Mouse (Mus musculus) lung, adult 18-20 months (tissue): ENCODE data around the gene Cep128.

Experiments
- DNase-seq, 2 experiments: peaks; one replicate each; pipeline ENCODE4 v3.0.0; 2022; ENCODE audit warnings: mixed read lengths in 2 of 2

The Cep128 gene

DNA sequence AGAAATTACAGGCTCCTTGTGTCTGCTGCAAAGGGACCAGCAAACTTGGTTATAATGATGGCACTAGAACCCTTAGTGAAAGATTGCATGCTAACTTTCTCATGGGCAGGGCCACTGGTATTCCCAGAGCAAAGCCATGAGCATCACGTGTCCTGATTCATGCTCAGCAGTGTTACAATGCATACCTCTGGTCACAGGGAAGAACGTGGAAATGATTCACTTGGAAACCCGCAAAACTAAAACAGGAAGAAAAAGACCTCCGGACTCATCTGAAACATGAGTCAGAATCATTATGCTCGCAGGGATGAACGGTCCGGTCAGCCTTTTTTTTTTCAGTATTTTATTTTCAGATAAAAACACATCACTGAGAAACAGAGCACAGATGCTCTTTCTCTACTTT, 78.4 kb downstream of the Cep128 start:
- no peak for DNase-seq

GRCm38 (mm10) chr12:91305038-91305437, 79.2 kb downstream of the Cep128 start:
- no peak for DNase-seq

DNA sequence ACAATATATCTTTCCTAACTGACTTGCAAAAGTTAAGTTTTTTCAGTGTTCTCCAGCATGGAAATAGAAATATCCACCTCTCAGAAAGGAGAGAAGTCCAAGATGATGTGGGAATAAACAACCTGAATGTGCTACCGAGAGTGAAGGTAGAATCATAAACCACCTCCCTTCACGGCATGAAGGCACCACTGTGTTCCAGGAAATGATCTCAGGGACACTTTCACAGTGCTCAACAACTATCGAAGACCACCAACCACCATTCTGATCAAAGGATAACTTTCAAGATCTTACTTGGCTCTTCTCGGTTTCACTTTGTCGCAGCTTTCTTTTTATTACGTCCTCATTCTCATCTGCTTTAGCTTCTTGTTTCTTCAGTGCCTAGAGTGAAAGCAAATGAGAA, 85.5 kb downstream of the Cep128 start:
- DNase-seq = no peak

DNA sequence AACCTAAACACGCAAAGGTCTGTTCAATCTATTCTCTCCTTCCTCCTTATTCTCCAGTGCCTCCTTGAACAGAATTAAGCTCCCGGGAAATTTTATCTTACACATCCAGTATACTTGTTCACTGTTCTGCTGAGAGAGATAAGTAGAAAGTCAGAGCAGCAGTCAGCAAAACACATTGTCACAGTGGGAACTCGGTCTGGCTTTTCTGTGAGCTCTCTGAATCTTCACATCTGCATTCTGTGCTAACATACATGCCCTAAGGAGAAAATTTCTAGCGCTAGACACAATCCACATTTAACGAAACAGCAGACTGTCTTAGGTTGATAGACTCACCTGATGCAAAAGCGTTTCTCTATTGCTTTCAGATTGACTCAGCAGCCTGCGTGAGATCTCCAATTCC, 88.3 kb downstream of the Cep128 start:
- no peak for DNase-seq

DNA sequence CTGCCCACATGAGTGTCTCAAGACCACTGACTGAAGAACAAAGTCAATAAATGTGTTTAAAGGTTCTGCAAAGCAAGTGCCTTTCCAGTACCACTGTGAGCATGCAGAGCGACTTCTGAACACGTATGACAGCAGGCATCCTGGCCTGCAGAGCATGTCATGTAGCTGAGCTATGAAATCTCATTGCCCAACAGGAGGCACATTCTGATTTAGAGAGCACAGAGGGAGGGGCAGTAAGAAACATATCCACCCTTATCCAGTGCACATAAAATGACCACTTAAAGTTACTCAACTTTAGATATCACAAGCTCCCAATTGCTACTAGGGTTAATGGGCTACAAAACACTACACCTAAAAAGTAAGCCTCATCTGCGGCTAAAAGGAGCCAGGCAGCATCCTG, 88.8 kb downstream of the Cep128 start:
- no peak for DNase-seq

DNA sequence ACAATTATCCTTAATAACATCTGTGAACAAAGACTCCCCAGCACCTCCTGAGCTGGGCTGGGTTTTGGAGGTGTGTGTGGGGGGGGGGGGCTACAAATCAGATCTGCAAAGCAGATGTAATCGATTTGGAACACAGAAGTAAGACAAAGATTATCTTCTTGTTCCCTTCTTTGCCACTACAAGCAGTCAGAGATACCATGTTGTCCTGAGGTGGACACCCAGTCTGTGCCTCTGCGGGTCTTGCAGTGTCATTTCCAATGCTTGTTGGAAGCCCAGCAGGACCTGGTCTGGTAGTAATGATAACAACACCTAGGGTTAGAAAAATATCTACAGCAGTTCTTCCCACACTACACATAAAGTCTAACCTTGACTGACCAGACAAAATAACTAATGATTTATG, 110.3 kb downstream of the Cep128 start:
- DNase-seq = no peak

GRCm38 (mm10) chr12:91269634-91270033, 114.6 kb downstream of the Cep128 start:
- no peak for DNase-seq

DNA sequence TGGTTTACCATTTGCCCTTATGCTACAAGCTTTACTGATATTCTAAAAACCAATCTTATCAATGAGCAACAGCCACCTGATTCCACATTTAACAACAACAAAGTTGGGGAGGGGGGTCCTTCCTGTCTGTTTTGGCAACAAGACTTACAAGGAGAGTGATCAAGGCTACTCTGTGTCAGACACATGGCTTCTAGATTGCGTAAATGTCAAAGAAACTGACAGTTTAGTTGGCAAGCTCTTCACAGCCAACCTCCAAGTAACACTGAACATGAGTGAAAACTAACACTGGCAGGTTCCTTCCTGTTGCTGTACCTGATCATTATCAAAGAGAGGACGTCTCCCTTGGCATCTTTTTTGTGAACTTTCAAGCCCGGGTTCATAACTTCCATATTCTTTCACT, 115.2 kb downstream of the Cep128 start:
- no peak for DNase-seq

GRCm38 (mm10) chr12:91266014-91266413, 118.2 kb downstream of the Cep128 start:
- no peak for DNase-seq

DNA sequence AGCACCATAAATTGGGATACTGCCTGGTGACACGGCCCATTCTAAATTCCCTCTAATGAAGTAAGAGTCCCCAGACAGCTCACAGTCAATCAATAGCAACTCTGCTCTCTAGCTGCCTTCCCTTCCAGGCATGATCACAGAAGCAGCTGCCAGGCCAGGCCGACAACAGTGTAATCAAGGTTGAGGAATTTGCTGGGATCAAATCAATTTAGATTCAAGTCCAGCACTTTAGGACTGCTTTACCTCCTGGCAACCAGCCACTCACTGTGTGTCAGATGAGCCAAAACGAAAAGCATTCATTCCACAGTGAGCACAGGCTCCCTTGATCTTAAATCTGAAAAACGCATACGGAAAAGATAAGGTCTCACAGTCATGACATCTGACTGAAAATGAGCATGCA, 118.7 kb downstream of the Cep128 start:
- no peak for DNase-seq

DNA sequence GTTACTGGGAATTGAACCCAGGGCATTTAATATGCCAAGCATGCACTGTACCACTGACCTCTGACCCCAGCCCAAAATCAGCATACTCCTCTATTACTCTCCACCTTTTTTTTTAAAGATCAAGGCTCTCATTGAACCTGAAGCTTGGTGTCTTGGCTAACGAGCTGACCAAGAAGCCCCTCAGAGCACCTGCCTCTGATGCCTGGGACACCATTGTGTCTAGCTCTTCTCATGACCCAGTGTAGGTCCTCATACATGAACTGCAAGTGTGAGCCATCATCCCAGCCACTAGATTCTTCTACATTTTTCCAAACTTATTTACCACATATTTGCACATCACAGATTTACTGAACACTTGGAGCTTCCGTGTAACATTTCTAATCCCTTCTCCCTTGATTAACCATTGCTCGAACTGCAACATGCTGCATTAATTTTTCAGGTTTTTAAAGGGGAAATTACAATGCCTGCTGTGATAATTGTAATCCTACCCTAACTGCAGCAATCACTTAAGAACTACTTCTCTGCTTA, 119.3 kb downstream of the Cep128 start:
- no peak for DNase-seq

DNA sequence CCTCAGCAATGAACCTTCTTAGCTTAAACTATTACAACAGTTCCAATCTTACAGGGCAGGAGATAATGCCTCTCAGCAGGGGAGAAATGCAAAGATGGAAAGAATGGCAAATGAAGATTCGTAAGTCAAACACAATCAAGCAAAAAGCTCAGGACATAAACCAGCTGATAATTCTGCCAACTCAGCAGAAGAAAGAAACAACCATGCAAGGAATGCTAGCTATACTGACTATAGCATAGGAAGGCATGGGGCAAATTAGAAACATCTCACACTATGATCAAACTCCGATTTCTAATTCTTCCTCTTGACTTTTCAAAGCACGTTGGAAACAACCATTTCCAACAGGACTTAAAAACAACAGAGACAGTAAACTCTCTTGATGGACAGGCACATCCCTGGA, 120.5 kb downstream of the Cep128 start:
- DNase-seq = no peak

DNA sequence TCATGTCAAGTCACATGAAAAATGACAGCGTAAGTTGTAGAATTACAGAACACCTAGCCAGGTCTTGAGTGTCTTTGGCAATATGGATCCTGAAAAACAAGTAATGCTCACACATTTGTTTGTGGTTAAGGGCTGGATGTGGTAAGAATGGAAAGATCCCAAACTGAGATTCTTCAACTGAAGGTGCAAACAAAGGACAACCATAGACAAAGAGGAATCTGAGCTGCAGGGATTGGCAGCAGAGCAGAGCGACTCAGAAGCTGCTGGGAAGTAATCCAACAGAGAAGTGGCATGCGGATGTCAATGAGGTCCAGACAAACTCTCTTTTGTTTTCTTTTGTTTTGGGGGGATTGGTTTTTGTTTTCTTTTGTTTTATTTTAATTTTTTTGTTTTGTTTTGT, 121.4 kb downstream of the Cep128 start:
- no peak for DNase-seq

- no peak for DNase-seq
These were observed 127.9 kb downstream of the Cep128 start for GRCm38 (mm10) chr12:91256334-91256733.

DNA sequence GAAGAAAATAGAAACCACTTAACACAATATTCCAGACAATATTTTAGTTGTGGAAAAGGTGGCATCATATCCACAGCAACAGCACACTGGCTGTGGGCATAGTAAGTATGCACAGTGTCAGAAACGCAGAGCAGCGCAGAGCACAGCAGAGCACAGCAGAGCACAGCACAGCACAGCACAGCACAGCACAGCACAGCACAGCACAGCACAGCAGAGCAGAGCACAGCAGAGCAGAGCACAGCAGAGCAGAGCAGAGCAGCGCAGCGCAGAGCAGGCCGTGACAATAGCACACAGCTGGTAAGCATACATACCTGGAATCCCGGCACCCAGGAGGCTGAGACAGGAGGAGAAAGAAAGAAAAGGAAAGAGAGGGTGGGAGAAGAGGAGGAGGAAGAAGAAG, 129.4 kb downstream of the Cep128 start:
- no peak for DNase-seq

- DNase-seq = no peak
These were observed 163.6 kb downstream of the Cep128 start for GRCm38 (mm10) chr12:91220609-91221008.

DNA sequence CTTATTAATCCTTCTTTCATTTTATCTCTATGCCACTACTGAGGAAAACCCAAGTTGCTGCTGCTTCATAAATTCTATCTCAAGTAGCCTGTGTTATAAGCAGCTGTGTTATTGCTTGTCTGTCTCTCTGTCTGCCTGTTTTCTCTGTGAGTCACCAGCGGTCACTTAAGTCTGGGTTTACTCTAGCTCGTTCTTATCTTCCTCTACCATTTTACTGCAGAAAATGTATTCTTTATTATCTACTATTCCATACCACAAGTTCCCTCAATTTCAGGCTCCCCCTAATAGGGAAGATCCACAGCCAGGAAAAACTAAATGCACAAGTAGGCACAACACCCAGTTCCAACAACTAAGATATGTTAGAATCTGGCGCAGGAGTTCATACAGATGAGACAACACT, 178.7 kb downstream of the Cep128 start:
- DNase-seq = no peak

GRCm38 (mm10) chr12:91204330-91204729, 179.9 kb downstream of the Cep128 start:
- DNase-seq = no peak

DNA sequence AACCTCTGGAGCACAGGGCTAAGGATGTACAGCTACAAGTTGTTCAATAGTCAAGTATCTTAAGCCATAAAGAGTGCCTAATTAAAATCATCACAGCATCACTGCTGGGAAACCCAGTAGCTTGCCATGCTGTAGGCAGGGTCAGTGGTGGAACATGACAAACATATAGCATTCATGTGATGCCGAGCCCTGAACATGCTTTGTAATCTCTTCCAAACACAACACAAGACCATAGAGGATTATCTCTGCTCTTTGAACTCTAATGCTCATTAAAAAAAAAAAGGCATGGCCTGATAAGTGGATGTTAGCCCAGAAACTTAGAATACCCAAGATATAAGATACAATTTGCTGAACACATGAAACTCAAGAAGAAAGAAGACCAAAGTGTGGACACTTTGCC, 181.7 kb downstream of the Cep128 start:
- DNase-seq = no peak

GRCm38 (mm10) chr12:91189111-91189510, 195.1 kb downstream of the Cep128 start:
- no peak for DNase-seq

DNA sequence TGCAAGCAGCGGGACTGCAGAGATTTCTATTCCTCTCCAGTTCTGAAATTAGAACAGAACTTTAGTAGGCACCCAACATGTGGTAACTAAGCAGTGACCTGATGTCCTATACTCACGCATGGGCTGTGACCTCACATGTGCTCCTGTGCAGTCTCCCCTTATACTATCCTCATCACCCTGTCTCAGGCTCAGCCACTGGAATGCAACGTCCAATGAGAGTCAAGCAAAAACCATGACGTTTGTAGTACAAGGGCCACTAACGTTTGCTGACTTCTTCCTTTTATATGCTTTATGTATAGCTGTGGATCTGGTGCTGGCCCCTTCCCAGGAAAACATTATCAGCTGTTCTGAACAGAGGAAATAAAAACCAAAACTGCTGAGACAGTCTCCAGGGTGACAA, 198.6 kb downstream of the Cep128 start:
- no peak for DNase-seq

GRCm38 (mm10) chr12:91184616-91185015, 199.6 kb downstream of the Cep128 start:
- DNase-seq = no peak

DNA sequence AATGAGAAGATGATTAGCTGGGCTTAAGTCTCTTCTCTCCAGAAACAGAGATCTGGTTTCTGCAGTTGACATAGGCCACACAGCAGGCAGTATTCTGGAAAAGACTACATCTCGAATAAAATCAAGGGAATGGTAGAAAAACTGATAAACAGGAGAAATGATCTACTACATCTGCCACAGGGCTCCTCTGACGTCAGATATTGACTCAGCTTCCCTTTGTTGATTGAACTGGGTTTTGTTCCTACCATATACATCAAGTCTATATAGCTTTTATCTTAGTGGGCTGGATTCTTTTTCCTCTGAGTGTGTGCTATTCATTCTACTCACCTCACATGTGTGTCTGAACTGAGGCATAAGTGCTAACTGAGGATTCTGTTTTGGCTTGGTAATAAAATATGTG, 200.3 kb downstream of the Cep128 start:
- DNase-seq = no peak

DNA sequence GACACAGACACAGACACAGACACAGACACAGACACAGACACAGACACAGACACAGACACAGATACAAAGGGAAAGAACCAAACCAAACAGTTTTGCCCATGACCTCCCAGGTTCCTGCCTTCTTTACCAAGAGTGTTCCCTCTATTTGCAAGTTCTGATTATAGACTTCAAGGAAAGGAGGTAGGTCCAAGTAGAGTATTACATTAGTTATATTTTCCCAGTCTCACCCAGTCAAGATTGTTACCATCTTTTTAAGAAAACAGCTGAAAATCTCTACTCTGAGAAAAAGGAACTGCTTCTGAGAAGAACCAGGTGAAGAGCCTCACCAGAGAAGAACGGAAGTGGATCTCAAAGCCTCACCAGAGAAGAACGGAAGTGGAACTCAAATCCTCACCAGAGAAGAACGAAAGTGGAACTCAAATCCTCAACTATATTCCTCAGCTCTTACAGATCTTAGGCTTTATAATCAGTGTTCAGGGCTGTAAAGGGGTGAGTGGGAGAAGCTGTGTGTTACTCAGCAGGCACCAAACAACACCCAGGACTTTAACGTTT, 200.8 kb downstream of the Cep128 start:
- DNase-seq = no peak

GRCm38 (mm10) chr12:91176808-91177526, 207.2 kb downstream of the Cep128 start:
- no peak for DNase-seq
